Mouse (Mus musculus): ENCODE measurements around the gene Hipk3. TPM values are rescaled to one million over a fixed set of nuclear protein-coding genes. Genes with fewer than 3 reads are reported as not detected.

Hipk3 gene
- polyA plus RNA-seq, 1 experiment from 2014 or later = 15.6 TPM

DNA sequence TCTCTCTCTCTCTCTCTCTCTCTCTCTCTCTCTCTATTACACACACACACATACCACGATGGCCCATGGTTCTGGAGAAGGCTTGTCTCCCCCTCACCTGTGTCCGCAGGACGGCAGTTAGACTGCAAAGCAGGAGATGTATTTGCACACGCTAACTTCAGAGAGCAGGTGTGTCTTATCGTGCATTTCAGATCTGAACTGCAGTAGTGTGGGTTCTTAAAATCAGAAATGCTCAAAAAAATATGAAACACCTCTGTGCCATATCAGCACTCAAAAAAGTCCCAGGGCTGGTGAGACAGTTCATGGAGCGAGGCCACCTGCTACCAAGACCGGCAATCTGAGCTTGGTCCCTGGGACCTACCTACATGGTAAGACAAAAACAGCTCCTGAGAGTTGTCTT, 82.4 kb downstream of the Hipk3 start:
- H3K4me1 ChIP-seq (replicated peaks; ENCODE audit: control insufficient read depth, insufficient read depth, low read length) = peaks cover 5% of the 10 kb centered on the region
- H3K9ac ChIP-seq (ENCODE audit: low read length) = no peak overlapping the region
- no peak overlapping the region for H3K4me2 ChIP-seq (ENCODE audit: low read depth, low read length)
- peaks cover 48% of the 10 kb centered on the region for H3K27me3 ChIP-seq (ENCODE audit: control insufficient read depth, insufficient read depth, low read depth, low read length)
- 76% methylated on average over 7 of the region's 7 CpGs for WGBS
- H3K27ac ChIP-seq (ENCODE audit: low read length) = no peak overlapping the region
- H3K9me3 ChIP-seq (ENCODE audit: control insufficient read depth, low read length) = no peaks in the 10 kb centered on the region
- no peaks in the 10 kb centered on the region for H3K36me3 ChIP-seq (ENCODE audit: control insufficient read depth, insufficient read depth, low read length)
- H3K4me3 ChIP-seq (ENCODE audit: low read length) = no peak overlapping the region
- ATAC-seq (ENCODE audit: low read depth) = no peak

DNA sequence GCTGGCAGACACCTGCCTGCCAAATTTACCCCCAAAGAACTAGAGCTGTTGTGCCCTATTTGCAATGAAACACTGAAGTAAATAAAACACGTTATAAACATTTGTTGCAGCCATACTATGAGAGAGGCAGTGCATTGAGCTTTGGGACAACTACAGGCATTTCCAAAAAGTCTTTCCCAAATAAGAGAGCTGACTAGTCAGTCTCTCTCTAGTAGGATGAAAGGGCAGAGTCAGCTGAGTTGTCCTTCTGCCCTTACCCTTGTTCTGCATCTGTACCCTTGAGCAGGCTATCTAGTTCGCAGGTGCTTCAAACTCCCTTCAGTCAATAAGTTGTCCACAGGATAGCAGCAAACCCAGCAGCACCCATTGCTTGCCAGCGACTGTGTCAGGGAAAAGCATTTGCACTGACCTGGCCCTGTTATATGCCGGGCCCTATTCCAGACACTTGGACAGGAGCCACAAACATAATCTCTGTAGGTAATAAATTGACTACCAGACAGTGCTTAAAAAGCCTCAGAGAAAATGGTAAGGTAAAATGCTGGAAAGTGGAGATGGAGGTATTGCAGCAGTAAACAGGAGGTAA, 83.2 kb downstream of the Hipk3 start, which contains the start of gene D430041D05Rik:
Gene D430041D05Rik (minus strand): TSS at position 51 of the 583 bp plus-strand sequence.
- Histone ChIP-seq H3K4me2 (ENCODE audit: low read depth, low read length) (peak within 1 kb of the TSS; percentile 95), H3K4me1 (replicated peaks; ENCODE audit: control insufficient read depth, insufficient read depth, low read length) (peaks cover 5% of the 10 kb centered on the region), H3K36me3 (ENCODE audit: control insufficient read depth, insufficient read depth, low read length) (no peaks in the 10 kb centered on the region), H3K4me3 (ENCODE audit: low read length) (peak within 1 kb of the TSS; percentile 59), H3K27ac (ENCODE audit: low read length) (no peak within 1 kb of the TSS), H3K27me3 (ENCODE audit: control insufficient read depth, insufficient read depth, low read depth, low read length) (peaks cover 48% of the 10 kb centered on the region), H3K9me3 (ENCODE audit: control insufficient read depth, low read length) (no peaks in the 10 kb centered on the region), H3K9ac (ENCODE audit: low read length) (peak within 1 kb of the TSS; percentile 55)
- ATAC-seq (ENCODE audit: low read depth) = no peak
- 59% methylated on average over 4 of the region's 4 CpGs for WGBS

- Histone ChIP-seq H3K9ac (ENCODE audit: low read length) (peak overlapping the region; percentile 55), H3K27ac (ENCODE audit: low read length) (no peak overlapping the region), H3K4me1 (replicated peaks; ENCODE audit: control insufficient read depth, insufficient read depth, low read length) (peaks cover 5% of the 10 kb centered on the region), H3K27me3 (ENCODE audit: control insufficient read depth, insufficient read depth, low read depth, low read length) (peaks cover 48% of the 10 kb centered on the region), H3K36me3 (ENCODE audit: control insufficient read depth, insufficient read depth, low read length) (no peaks in the 10 kb centered on the region), H3K4me3 (ENCODE audit: low read length) (peak overlapping the region; percentile 59), H3K9me3 (ENCODE audit: control insufficient read depth, low read length) (no peaks in the 10 kb centered on the region), H3K4me2 (ENCODE audit: low read depth, low read length) (peak overlapping the region; percentile 95)
- peak; percentile 71 for ATAC-seq (ENCODE audit: low read depth)
- under 1% methylated on average over 104 of the region's 111 CpGs for WGBS
Observed at GRCm38 (mm10) chr2:104409851-104410821, 84.1 kb downstream of the Hipk3 start.

- no peak overlapping the region for H3K9ac ChIP-seq (ENCODE audit: low read length)
- WGBS = 60% methylated on average over 7 of the region's 7 CpGs
- no peak overlapping the region for H3K4me2 ChIP-seq (ENCODE audit: low read depth, low read length)
- H3K27me3 ChIP-seq (ENCODE audit: control insufficient read depth, insufficient read depth, low read depth, low read length) = peaks cover 47% of the 10 kb centered on the region
- H3K4me1 ChIP-seq (replicated peaks; ENCODE audit: control insufficient read depth, insufficient read depth, low read length) = peaks cover 5% of the 10 kb centered on the region
- no peak overlapping the region for H3K4me3 ChIP-seq (ENCODE audit: low read length)
- H3K36me3 ChIP-seq (ENCODE audit: control insufficient read depth, insufficient read depth, low read length) = no peaks in the 10 kb centered on the region
- no peak for ATAC-seq (ENCODE audit: low read depth)
- no peaks in the 10 kb centered on the region for H3K9me3 ChIP-seq (ENCODE audit: control insufficient read depth, low read length)
- no peak overlapping the region for H3K27ac ChIP-seq (ENCODE audit: low read length)
Observed at GRCm38 (mm10) chr2:104408351-104408750, 85.9 kb downstream of the Hipk3 start.

- Histone ChIP-seq H3K36me3 (ENCODE audit: control insufficient read depth, insufficient read depth, low read length) (no peaks in the 10 kb centered on the region), H3K9me3 (ENCODE audit: control insufficient read depth, low read length) (no peaks in the 10 kb centered on the region), H3K9ac (ENCODE audit: low read length) (no peak overlapping the region), H3K27ac (ENCODE audit: low read length) (no peak overlapping the region), H3K4me1 (replicated peaks; ENCODE audit: control insufficient read depth, insufficient read depth, low read length) (peaks cover 5% of the 10 kb centered on the region), H3K27me3 (ENCODE audit: control insufficient read depth, insufficient read depth, low read depth, low read length) (peaks cover 44% of the 10 kb centered on the region), H3K4me2 (ENCODE audit: low read depth, low read length) (no peak overlapping the region), H3K4me3 (ENCODE audit: low read length) (no peak overlapping the region)
- WGBS = 73% methylated on average over 4 of the region's 4 CpGs
- no peak for ATAC-seq (ENCODE audit: low read depth)
Observed at GRCm38 (mm10) chr2:104407913-104408312, 86.3 kb downstream of the Hipk3 start.

DNA sequence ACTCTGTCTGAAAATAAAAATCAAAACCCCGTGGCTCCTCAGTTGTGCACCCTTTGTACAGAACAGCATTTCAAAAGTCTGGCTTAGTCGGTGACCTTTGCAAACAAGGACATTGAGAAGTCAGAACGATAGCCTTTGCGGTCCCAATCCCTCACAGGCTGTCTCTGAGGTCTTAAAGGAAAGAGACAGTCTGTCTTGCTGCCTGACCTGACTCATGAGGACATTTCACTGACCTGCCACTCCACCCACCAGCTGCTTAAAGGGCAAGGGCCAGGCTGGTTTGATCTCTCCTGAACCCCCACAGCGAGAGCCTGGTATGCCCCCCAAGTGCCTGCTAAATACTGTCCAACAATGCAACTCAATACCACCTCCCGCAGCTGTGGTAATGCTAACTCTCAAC, 90.2 kb downstream of the Hipk3 start:
- no peak overlapping the region for H3K9ac ChIP-seq (ENCODE audit: low read length)
- H3K4me2 ChIP-seq (ENCODE audit: low read depth, low read length) = no peak overlapping the region
- H3K27me3 ChIP-seq (ENCODE audit: control insufficient read depth, insufficient read depth, low read depth, low read length) = peaks cover 18% of the 10 kb centered on the region
- WGBS = 83% methylated on average over 6 of the region's 6 CpGs
- no peaks in the 10 kb centered on the region for H3K4me1 ChIP-seq (replicated peaks; ENCODE audit: control insufficient read depth, insufficient read depth, low read length)
- no peak overlapping the region for H3K4me3 ChIP-seq (ENCODE audit: low read length)
- H3K27ac ChIP-seq (ENCODE audit: low read length) = no peak overlapping the region
- no peak for ATAC-seq (ENCODE audit: low read depth)
- no peaks in the 10 kb centered on the region for H3K9me3 ChIP-seq (ENCODE audit: control insufficient read depth, low read length)
- no peaks in the 10 kb centered on the region for H3K36me3 ChIP-seq (ENCODE audit: control insufficient read depth, insufficient read depth, low read length)

DNA sequence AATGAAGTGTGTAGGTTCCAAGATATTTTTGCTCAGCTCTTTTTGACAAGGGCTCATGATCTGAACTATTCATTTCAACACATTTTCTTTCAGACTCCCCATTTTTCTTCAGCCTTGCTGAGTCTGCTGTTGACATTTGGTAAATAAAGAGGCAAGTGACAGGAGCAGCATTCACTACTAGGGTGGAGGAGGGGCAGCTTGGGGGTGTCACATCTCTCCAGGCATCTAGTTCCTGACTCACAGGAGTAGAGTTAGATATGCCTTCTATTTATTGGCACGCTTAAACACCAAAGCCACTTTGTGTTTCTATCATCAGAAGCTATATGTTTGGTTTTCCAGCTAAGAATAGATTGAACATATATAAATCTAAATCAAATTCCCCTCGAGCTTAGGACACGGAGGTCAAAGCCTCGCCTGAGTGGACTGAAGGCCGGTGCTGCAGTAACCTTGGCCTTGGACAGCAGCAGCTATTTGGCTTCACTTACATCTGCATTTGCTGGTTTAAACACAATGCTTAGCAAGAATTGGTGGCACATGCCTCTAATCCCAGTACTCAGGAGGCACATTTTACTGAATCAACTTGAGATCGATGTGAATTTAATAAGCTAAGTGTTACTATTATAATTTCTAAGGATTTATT, 95.5 kb downstream of the Hipk3 start:
- Histone ChIP-seq H3K4me1 (replicated peaks; ENCODE audit: control insufficient read depth, insufficient read depth, low read length) (no peaks in the 10 kb centered on the region), H3K27me3 (ENCODE audit: control insufficient read depth, insufficient read depth, low read depth, low read length) (no peaks in the 10 kb centered on the region), H3K36me3 (ENCODE audit: control insufficient read depth, insufficient read depth, low read length) (no peaks in the 10 kb centered on the region), H3K4me2 (ENCODE audit: low read depth, low read length) (no peak overlapping the region), H3K9me3 (ENCODE audit: control insufficient read depth, low read length) (no peaks in the 10 kb centered on the region), H3K9ac (ENCODE audit: low read length) (no peak overlapping the region), H3K27ac (ENCODE audit: low read length) (no peak overlapping the region), H3K4me3 (ENCODE audit: low read length) (no peak overlapping the region)
- ATAC-seq (ENCODE audit: low read depth) = no peak
- WGBS = 78% methylated on average over 6 of the region's 6 CpGs

DNA sequence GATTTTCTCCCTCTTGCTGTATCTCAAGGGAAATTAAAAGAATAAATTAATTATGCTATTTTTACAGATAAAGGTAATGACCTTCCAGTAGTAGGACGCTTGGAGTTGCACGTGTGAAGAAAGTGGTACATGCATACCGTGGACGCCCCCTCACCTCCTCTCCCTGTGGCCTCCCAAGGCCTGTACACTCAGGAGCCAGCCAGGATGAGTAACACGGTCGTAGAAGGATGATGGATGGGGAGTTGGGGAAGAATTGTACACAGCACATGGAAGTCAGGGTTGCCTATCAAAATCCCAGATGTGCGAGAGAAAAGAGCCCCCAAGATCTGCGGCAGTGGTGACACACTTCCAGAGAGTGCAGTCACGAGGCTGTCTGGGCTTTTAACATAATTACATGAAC, 98.3 kb downstream of the Hipk3 start:
- H3K4me3 ChIP-seq (ENCODE audit: low read length) = no peak overlapping the region
- no peaks in the 10 kb centered on the region for H3K36me3 ChIP-seq (ENCODE audit: control insufficient read depth, insufficient read depth, low read length)
- no peak overlapping the region for H3K27ac ChIP-seq (ENCODE audit: low read length)
- H3K4me1 ChIP-seq (replicated peaks; ENCODE audit: control insufficient read depth, insufficient read depth, low read length) = no peaks in the 10 kb centered on the region
- H3K4me2 ChIP-seq (ENCODE audit: low read depth, low read length) = no peak overlapping the region
- no peak for ATAC-seq (ENCODE audit: low read depth)
- no peak overlapping the region for H3K9ac ChIP-seq (ENCODE audit: low read length)
- WGBS = 51% methylated on average over 9 of the region's 9 CpGs
- H3K9me3 ChIP-seq (ENCODE audit: control insufficient read depth, low read length) = no peaks in the 10 kb centered on the region
- H3K27me3 ChIP-seq (ENCODE audit: control insufficient read depth, insufficient read depth, low read depth, low read length) = no peaks in the 10 kb centered on the region

GRCm38 (mm10) chr2:104394769-104395168, 99.5 kb downstream of the Hipk3 start:
- H3K27ac ChIP-seq (ENCODE audit: low read length) = no peak overlapping the region

More at GRCm38 (mm10) chr2:104394769-104395168, 99.5 kb downstream of the Hipk3 start:
- Histone ChIP-seq H3K4me2 (ENCODE audit: low read depth, low read length) (no peak overlapping the region), H3K4me1 (replicated peaks; ENCODE audit: control insufficient read depth, insufficient read depth, low read length) (no peaks in the 10 kb centered on the region), H3K4me3 (ENCODE audit: low read length) (no peak overlapping the region), H3K9me3 (ENCODE audit: control insufficient read depth, low read length) (no peaks in the 10 kb centered on the region), H3K27me3 (ENCODE audit: control insufficient read depth, insufficient read depth, low read depth, low read length) (no peaks in the 10 kb centered on the region), H3K9ac (ENCODE audit: low read length) (no peak overlapping the region), H3K36me3 (ENCODE audit: control insufficient read depth, insufficient read depth, low read length) (no peaks in the 10 kb centered on the region)
- 59% methylated on average over 2 of the region's 2 CpGs for WGBS
- no peak for ATAC-seq (ENCODE audit: low read depth)

Data from lung, embryonic 16.5 days (tissue).